Mouse (Mus musculus) T-helper 2 cell (primary cell): ENCODE measurements at regions not wholly inside any gene's neighbourhood (a gene's known extent, or its start where the extent isn't known, plus 50 kb on each side); places are given as distances from the start of the nearest gene placed in this dataset.

Source experiments
- in situ Hi-C: fragments of 300-600 bp; cut with MboI, MseI; formaldehyde crosslinking; loops from one replicate; pipeline ENCODE4 v1.15.1; 2025; ENCODE audit warnings: high pct_unique_total_duplicates

GRCm38 (mm10) chr9:23127338-23128017 lies 95.4 kb upstream of the Bmper start:
- in situ Hi-C loops, result no loop called here

GRCm38 (mm10) chr9:23128018-23128369 lies 94.9 kb upstream of the Bmper start:
- in situ Hi-C loops, result no loop called here

GRCm38 (mm10) chr9:23134006-23134405 lies 88.9 kb upstream of the Bmper start:
- in situ Hi-C loops, result no loop called here

GRCm38 (mm10) chr9:23134421-23135118 lies 88.3 kb upstream of the Bmper start:
- in situ Hi-C loops, result no loop called here

GRCm38 (mm10) chr9:23136511-23136910 lies 86.4 kb upstream of the Bmper start:
- in situ Hi-C loops, result no loop called here

GRCm38 (mm10) chr9:23137682-23138210 lies 85.1 kb upstream of the Bmper start:
- in situ Hi-C loops, result no loop called here

- in situ Hi-C loops, result no loop called here
These were observed 83.2 kb upstream of the Bmper start for GRCm38 (mm10) chr9:23139580-23140162.

- in situ Hi-C loops, result no loop called here
These were observed 78.6 kb upstream of the Bmper start for GRCm38 (mm10) chr9:23144281-23144680.

- in situ Hi-C loops, result no loop called here
These were observed 72.5 kb upstream of the Bmper start for GRCm38 (mm10) chr9:23150338-23150737.

- in situ Hi-C loops, result no loop called here
These were observed 72.0 kb upstream of the Bmper start for GRCm38 (mm10) chr9:23150874-23151273.

- in situ Hi-C loops, result no loop called here
These were observed 70.9 kb upstream of the Bmper start for GRCm38 (mm10) chr9:23151953-23152490.

- in situ Hi-C loops, result no loop called here
These were observed 65.9 kb upstream of the Bmper start for GRCm38 (mm10) chr9:23156820-23157570.

GRCm38 (mm10) chr9:23158499-23158898 lies 64.4 kb upstream of the Bmper start:
- in situ Hi-C loops, result no loop called here

- in situ Hi-C loops, result no loop called here
These were observed 61.5 kb upstream of the Bmper start for GRCm38 (mm10) chr9:23161346-23161745.

GRCm38 (mm10) chr9:23167056-23167591 lies 55.8 kb upstream of the Bmper start:
- in situ Hi-C loops, result no loop called here

- in situ Hi-C loops, result no loop called here
These were observed 55.2 kb upstream of the Bmper start for GRCm38 (mm10) chr9:23167716-23168115.

GRCm38 (mm10) chr9:23168149-23168548 lies 54.7 kb upstream of the Bmper start:
- in situ Hi-C loops, result no loop called here

GRCm38 (mm10) chr9:23171361-23171760 lies 51.5 kb upstream of the Bmper start:
- in situ Hi-C loops, result no loop called here
